Mouse (Mus musculus) liver, postnatal 0 days (tissue): ENCODE measurements around the gene Capn7.

Source experiments
- CTCF ChIP-seq: sonication (generic); IDR thresholded peaks from 2 replicates; pipeline ENCODE4 v1.5.1; 2016; ENCODE audit warnings: antibody characterized with exemption, low read depth
- EP300 ChIP-seq: IDR thresholded peaks from 2 replicates; pipeline ENCODE4 v1.6.1; 2016; ENCODE audit warnings: antibody characterized with exemption, low read depth, mild to moderate bottlenecking

- TF ChIP-seq CTCF (no peak), EP300 (no peak)
Observed at GRCm38 (mm10) chr14:31383470-31384050, 47.1 kb downstream of the Capn7 start.
